Mouse (Mus musculus): ENCODE measurements around the gene Paf1.

Paf1 gene

DNA sequence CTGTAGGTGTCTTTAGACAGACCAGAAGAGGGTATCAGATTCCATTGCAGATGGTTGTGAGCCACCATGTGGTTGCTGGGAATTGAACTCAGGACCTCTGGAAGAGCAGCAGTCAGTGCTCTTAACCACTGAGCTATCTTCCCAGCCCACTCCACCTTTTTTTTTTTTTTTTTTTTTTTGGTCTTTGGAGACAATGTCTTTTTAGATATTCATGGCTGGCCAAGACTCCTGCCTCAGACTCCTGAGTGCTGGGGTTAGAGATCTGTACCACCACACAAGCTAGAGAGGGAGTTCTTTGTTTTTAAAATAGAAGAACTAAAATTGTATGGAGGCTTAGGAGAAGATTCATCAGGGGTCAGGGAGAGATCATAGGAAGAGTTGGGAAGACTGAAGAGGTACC is 45.2 kb downstream of the Paf1 start:
- no peak for DNase-seq

- no peak for DNase-seq
Observed at GRCm38 (mm10) chr7:28438771-28439170, 46.0 kb downstream of the Paf1 start.

GRCm38 (mm10) chr7:28440739-28441138 is 48.0 kb downstream of the Paf1 start:
- peak; percentile 88 for DNase-seq

GRCm38 (mm10) chr7:28441776-28442485 is 49.2 kb downstream of the Paf1 start:
- peak; percentile 35 for DNase-seq

GRCm38 (mm10) chr7:28442688-28443087 is 49.9 kb downstream of the Paf1 start:
- no peak for DNase-seq

DNA sequence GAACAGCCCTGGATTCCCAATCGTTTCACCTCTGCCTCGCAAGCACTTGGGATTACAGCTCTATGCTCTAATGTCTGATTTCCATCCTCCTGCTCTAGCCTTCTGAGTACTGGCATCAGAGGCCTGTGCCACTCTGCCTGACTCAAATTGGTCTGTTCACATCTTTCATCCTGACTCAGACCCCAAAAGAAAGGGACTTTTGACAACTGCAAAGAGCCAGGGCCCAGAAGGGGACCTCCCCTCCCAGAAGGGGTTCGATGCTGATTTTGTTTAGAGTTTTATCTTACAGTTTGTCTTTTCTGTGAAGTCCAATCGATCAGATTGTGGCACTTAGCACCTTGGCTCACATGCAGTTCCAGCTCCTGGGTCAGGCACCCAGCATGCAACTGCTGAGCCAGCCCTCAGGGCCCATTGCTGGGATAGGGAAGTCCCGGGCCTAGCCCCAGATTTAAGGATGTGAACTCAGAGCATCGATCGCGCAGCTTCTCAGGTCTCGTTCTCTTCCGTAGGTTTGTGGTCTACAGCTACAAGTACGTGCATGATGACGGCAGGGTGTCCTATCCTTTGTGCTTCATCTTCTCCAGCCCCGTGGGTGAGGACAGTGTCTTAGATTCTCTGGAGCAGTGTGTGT is 51.7 kb downstream of the Paf1 start:
- DNase-seq = no peak

DNA sequence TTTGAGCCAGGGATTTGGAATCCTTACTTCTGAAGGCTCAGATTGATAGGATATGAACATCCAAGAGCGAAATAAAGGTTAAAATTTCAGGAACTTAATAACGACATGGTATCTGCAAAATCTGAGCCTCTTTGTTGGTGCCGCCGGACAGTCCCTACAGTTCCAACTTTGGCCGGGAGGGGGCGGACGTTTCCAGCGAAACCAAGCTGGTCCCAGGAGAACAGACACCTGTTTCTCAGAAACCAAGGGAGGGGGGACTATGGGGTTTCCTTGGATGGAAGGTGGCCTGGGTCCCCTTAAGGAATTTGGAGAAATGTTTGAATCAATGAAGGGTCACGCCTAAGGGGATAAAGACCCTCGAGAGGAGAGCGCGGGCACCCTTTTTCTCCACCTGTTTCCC is 53.7 kb downstream of the Paf1 start:
- DNase-seq = peak; percentile 87

DNA sequence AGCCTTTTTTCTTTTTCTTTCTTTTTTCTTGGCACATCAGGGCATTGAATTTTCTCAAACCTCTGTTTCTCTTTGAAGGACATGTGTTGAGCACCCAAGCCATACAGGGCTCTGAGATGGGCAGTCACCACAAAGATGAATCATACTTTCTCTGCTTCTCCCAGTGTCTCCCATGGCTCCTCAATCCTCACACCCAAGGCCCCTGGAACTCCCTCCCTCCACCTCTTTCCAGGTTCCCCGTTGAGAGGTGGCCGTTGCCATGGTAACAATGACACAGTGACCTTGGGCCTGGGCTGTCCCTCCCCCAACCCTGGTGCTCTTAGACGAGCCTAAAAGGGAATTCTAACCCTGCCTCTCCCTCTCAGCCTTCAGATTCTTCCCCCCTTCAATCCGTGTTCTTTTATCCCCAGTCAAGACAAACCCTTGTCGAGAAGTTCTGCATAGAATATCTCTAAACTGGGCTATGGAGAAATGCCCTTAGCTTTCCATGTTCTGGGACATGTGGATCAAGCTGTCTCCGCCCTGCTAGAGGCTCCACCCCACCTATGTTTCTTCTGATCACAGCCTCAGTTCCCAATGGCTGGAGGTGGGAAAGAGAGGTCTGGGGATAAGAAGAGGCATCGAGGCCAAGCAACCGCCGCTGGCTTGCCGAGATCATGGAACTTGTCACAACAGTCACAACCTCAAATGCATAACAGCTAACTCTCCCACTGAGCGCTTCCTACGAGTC is 54.5 kb downstream of the Paf1 start:
- DNase-seq = no peak

GRCm38 (mm10) chr7:28447865-28448820 is 55.4 kb downstream of the Paf1 start:
- DNase-seq = no peak
